Mouse (Mus musculus): ENCODE results near the gene Slc39a11. TPM values are rescaled to one million over a fixed set of nuclear protein-coding genes. Genes with fewer than 3 reads are reported as not detected.
A peak's percentile ranks its signal among the peaks of the same experiment; 100 is the strongest.

Slc39a11 gene
- polyA plus RNA-seq, 1 experiment from 2014 or later, result 38.5 TPM

DNA sequence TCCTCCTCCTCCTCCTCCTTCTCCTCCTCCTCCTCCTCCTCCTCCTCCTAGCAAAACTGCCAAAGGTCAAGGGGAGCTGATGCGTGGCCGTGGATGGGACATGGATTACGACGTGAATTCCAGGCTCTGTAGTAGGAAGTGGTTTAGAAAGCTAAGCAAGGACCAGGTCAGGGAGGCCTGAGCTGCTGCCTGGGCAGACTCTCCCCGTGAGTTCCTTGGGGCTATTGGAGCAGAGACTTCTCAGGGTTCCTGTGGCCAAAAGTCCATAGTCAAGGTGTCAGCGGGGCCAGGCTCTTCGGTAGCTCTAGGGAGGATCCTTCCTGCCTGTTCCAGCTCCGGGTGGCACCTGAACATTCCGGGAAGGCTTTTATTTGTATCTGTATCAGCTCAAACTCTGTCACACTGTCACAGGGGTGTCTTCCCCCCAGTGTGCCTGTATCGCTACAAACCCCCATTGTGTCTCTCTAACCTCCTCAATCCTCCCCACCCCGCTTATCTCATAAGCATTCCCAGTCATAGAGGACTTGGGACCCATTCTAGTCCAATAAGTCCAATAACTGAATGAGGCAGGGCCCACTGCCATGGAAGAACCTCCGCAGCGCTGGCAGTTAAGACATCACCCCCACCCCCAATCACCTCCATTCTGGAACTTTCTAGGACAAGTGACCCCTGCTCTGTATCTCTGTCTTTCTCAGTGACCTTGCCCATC, 356.8 kb downstream of the Slc39a11 start:
- ATAC-seq, result no peak

DNA sequence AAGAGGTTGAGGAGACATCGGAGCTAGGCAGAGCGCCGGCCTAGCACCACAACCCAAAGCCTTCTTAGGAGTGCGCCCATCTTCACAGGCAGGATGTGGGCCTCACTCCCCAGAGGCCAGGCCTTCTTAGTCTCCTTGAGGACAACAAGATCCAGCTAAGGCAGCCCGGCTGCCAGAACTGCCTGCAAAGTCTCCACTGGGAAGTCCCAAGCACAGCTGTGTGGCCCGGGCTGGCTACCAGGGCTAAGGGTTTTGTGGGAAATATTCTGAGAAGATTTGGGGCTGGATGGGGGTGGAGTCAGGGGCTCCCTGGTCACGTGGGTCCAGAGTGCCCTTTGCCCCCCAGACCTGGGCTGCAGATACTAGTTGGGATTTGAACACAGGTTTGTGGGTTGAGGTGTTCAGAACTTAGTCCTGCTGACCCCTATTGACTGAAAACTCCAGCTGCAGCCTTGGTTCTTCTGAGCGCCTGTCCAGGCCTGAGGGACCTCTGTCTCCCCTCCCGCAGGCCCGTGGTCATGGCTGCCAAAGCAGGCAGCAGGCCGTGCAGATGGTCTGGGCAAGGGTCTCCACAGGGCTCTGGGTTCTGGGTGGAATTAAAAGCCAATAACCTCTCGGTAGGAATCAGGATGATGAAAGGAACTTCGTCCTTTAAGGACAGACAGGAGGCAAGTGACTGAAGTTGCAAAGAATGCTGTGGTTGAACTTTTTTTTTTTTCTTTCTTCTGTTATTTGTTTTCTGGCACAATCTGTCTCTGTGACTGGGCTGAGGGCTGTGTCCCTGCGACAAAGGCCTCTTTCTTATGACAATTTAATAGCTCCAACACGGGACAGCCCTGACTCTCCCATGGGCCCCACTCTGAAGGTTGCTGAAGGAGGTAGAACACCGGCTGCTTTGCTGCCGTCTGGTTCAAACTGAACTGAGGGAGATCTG, 357.8 kb downstream of the Slc39a11 start:
- Histone ChIP-seq H3K4me1 (ENCODE audit: control insufficient read depth, insufficient read depth, low read length) (peaks cover 3% of the 10 kb centered on the region; the same call in 1 of the 2 replicates), H3K4me3 (ENCODE audit: low read depth, low read length) (no peak overlapping the region), H3K9ac (ENCODE audit: low read depth, low read length) (no peak overlapping the region), H3K9me3 (replicated peaks; ENCODE audit: control insufficient read depth, low read length, poor library complexity, severe bottlenecking) (no peaks in the 10 kb centered on the region), H3K27ac (ENCODE audit: low read length) (no peak overlapping the region; the same call in 1 of the 2 replicates), H3K36me3 (ENCODE audit: control insufficient read depth, insufficient read depth, low read length) (no peaks in the 10 kb centered on the region), H3K27me3 (ENCODE audit: control insufficient read depth, insufficient read depth, low read depth, low read length) (no peaks in the 10 kb centered on the region), H3K4me2 (ENCODE audit: low read length) (no peak overlapping the region)
- ATAC-seq, result no peak
- 49% methylated on average over 17 of the region's 17 CpGs for WGBS

More for the DNA sequence above, 356.8 kb downstream of the Slc39a11 start:
- Histone ChIP-seq H3K27me3 (ENCODE audit: control insufficient read depth, insufficient read depth, low read depth, low read length) (no peaks in the 10 kb centered on the region), H3K4me3 (ENCODE audit: low read depth, low read length) (no peak overlapping the region), H3K9me3 (replicated peaks; ENCODE audit: control insufficient read depth, low read length, poor library complexity, severe bottlenecking) (no peaks in the 10 kb centered on the region), H3K4me1 (ENCODE audit: control insufficient read depth, insufficient read depth, low read length) (peaks cover 6% of the 10 kb centered on the region; the same call in 1 of the 2 replicates), H3K4me2 (ENCODE audit: low read length) (no peak overlapping the region), H3K27ac (ENCODE audit: low read length) (no peak overlapping the region), H3K36me3 (ENCODE audit: control insufficient read depth, insufficient read depth, low read length) (no peaks in the 10 kb centered on the region), H3K9ac (ENCODE audit: low read depth, low read length) (no peak overlapping the region)
- 83% methylated on average over 13 of the region's 13 CpGs for WGBS

- H3K9ac ChIP-seq (ENCODE audit: low read depth, low read length), result no peak overlapping the region
- WGBS, result 80% methylated on average over 14 of the region's 14 CpGs
- H3K36me3 ChIP-seq (ENCODE audit: control insufficient read depth, insufficient read depth, low read length), result no peaks in the 10 kb centered on the region
- ATAC-seq, result no peak
- H3K4me2 ChIP-seq (ENCODE audit: low read length), result no peak overlapping the region
- H3K9me3 ChIP-seq (replicated peaks; ENCODE audit: control insufficient read depth, low read length, poor library complexity, severe bottlenecking), result no peaks in the 10 kb centered on the region
- H3K27ac ChIP-seq (ENCODE audit: low read length), result no peak overlapping the region
- H3K4me3 ChIP-seq (ENCODE audit: low read depth, low read length), result no peak overlapping the region
- peaks cover 3% of the 10 kb centered on the region; the same call in 1 of the 2 replicates for H3K4me1 ChIP-seq (ENCODE audit: control insufficient read depth, insufficient read depth, low read length)
- no peaks in the 10 kb centered on the region for H3K27me3 ChIP-seq (ENCODE audit: control insufficient read depth, insufficient read depth, low read depth, low read length)
Measured at GRCm38 (mm10) chr11:113290911-113291310, 359.0 kb downstream of the Slc39a11 start.

DNA sequence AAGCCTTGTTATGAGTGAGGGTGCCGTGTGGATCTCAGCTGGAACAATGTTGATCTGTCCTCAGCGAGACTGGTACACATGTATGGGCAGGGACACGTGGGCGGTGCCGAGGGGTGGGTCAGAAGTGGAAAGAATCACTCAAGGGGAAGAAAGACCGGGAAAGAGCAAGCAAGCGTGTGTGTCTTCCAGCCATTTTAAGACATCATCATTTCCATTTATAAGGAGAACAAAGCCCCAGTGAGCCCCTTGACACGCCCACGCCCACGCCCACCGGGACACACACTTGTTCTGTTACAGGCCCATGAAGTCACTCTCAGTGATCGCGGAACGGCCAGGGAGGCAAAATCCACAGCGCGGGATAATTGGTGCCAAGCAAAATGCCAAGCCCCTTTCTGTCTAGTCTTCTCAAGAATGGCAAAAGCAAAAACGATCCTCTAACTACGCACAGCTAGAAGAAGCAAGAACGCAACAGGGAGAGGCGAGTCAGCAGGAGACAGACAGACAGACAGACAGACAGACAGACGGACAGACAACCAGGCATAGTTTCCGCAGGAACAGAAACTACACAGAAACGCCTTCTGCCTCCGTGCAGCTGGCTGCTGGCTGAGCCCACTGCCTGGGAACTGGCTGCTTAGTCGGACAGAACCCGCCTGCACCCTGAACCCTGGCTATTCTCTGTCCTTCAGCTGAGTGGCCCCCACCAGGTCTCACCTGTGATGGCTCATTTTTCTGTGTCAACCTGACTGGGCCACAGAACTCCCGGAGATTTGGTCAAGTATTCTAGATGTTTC, 364.7 kb downstream of the Slc39a11 start:
- ATAC-seq, result no peak
- Histone ChIP-seq H3K9ac (ENCODE audit: low read depth, low read length) (no peak overlapping the region), H3K4me2 (ENCODE audit: low read length) (no peak overlapping the region), H3K27me3 (ENCODE audit: control insufficient read depth, insufficient read depth, low read depth, low read length) (no peaks in the 10 kb centered on the region), H3K27ac (ENCODE audit: low read length) (no peak overlapping the region), H3K9me3 (replicated peaks; ENCODE audit: control insufficient read depth, low read length, poor library complexity, severe bottlenecking) (no peaks in the 10 kb centered on the region), H3K36me3 (ENCODE audit: control insufficient read depth, insufficient read depth, low read length) (no peaks in the 10 kb centered on the region), H3K4me1 (ENCODE audit: control insufficient read depth, insufficient read depth, low read length) (peaks cover 2% of the 10 kb centered on the region; the same call in 1 of the 2 replicates), H3K4me3 (ENCODE audit: low read depth, low read length) (no peak overlapping the region)
- 64% methylated on average over 27 of the region's 27 CpGs for WGBS

DNA sequence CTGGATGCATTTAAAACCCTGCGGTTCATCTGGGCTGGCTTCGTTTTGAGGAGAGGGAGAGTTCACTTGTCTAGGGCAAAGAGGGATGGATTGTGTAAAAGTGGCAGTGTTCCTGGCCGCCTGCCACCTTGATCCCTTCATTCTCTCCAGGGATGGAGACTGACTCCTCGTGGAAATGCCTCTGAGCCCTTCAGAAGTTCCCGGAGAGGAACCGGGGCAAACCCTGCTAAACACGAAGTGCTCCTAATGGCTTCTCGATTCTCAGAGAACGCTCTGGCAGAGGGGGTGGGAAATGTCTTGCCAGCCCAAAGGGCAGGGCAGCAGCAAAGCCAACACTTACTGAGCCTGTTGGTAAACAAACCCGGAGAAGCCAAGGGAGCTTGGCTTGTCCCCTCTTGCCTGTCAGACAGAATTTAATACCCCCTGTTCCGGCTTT, 366.5 kb downstream of the Slc39a11 start:
- H3K9me3 ChIP-seq (replicated peaks; ENCODE audit: control insufficient read depth, low read length, poor library complexity, severe bottlenecking), result no peaks in the 10 kb centered on the region
- 38% methylated on average over 11 of the region's 11 CpGs for WGBS
- H3K4me2 ChIP-seq (ENCODE audit: low read length), result no peak overlapping the region
- no peaks in the 10 kb centered on the region for H3K36me3 ChIP-seq (ENCODE audit: control insufficient read depth, insufficient read depth, low read length)
- H3K4me1 ChIP-seq (ENCODE audit: control insufficient read depth, insufficient read depth, low read length), result peaks cover 2% of the 10 kb centered on the region; the same call in 1 of the 2 replicates
- no peak overlapping the region for H3K4me3 ChIP-seq (ENCODE audit: low read depth, low read length)
- no peak overlapping the region for H3K27ac ChIP-seq (ENCODE audit: low read length)
- no peak; the same call in 1 of the 2 replicates for ATAC-seq
- no peak overlapping the region for H3K9ac ChIP-seq (ENCODE audit: low read depth, low read length)
- no peaks in the 10 kb centered on the region for H3K27me3 ChIP-seq (ENCODE audit: control insufficient read depth, insufficient read depth, low read depth, low read length)

GRCm38 (mm10) chr11:113278238-113278637, 371.6 kb downstream of the Slc39a11 start:
- H3K4me3 ChIP-seq (ENCODE audit: low read depth, low read length), result no peak overlapping the region
- peaks cover 4% of the 10 kb centered on the region; the same call in 1 of the 2 replicates for H3K4me1 ChIP-seq (ENCODE audit: control insufficient read depth, insufficient read depth, low read length)
- WGBS, result 91% methylated on average over 6 of the region's 6 CpGs
- H3K4me2 ChIP-seq (ENCODE audit: low read length), result no peak overlapping the region
- H3K9me3 ChIP-seq (replicated peaks; ENCODE audit: control insufficient read depth, low read length, poor library complexity, severe bottlenecking), result no peaks in the 10 kb centered on the region
- no peaks in the 10 kb centered on the region for H3K27me3 ChIP-seq (ENCODE audit: control insufficient read depth, insufficient read depth, low read depth, low read length)
- no peaks in the 10 kb centered on the region for H3K36me3 ChIP-seq (ENCODE audit: control insufficient read depth, insufficient read depth, low read length)
- no peak overlapping the region for H3K9ac ChIP-seq (ENCODE audit: low read depth, low read length)
- no peak overlapping the region for H3K27ac ChIP-seq (ENCODE audit: low read length)
- no peak for ATAC-seq

DNA sequence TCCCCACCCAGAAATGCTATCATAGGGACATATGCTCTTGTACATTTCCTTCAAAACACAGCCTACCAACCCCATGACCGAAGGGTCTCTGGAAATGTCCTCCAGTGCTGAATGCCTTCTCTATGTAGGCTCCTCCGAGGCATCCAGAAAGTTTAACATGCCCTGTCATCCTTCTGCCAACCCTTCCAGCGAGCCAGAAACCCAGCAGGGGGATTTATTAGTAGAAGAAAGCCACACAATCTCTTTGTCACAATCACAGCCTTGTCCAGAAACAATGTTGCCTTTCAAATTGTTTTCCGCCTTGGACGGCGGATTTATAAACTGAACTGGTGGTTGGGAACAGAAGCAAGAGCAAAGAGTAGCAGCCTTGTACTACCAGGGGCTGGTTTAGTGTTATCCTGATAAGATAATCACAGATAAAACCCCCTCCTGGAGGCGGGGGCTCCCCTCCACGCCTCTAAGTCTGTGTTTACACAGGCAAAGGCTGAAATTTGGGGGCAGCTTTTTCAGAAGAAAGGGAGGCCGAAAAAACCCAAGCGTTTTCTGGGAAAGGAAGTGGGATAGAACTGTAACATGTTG, 372.8 kb downstream of the Slc39a11 start:
- Histone ChIP-seq H3K27ac (ENCODE audit: low read length) (0 out of 2 replicates have a peak overlapping the region, but pooled peaks have one; percentile 44), H3K9ac (ENCODE audit: low read depth, low read length) (no peak overlapping the region), H3K4me1 (ENCODE audit: control insufficient read depth, insufficient read depth, low read length) (peaks cover 3% of the 10 kb centered on the region; the same call in 1 of the 2 replicates), H3K9me3 (replicated peaks; ENCODE audit: control insufficient read depth, low read length, poor library complexity, severe bottlenecking) (no peaks in the 10 kb centered on the region), H3K4me2 (ENCODE audit: low read length) (no peak overlapping the region), H3K4me3 (ENCODE audit: low read depth, low read length) (no peak overlapping the region), H3K36me3 (ENCODE audit: control insufficient read depth, insufficient read depth, low read length) (no peaks in the 10 kb centered on the region), H3K27me3 (ENCODE audit: control insufficient read depth, insufficient read depth, low read depth, low read length) (no peaks in the 10 kb centered on the region)
- ATAC-seq, result no peak
- 43% methylated on average over 10 of the region's 10 CpGs for WGBS

GRCm38 (mm10) chr11:113276518-113276917, 373.4 kb downstream of the Slc39a11 start:
- Histone ChIP-seq H3K36me3 (ENCODE audit: control insufficient read depth, insufficient read depth, low read length) (no peaks in the 10 kb centered on the region), H3K27ac (ENCODE audit: low read length) (no peak overlapping the region), H3K4me2 (ENCODE audit: low read length) (no peak overlapping the region), H3K4me1 (ENCODE audit: control insufficient read depth, insufficient read depth, low read length) (peaks cover 3% of the 10 kb centered on the region; the same call in 1 of the 2 replicates), H3K9me3 (replicated peaks; ENCODE audit: control insufficient read depth, low read length, poor library complexity, severe bottlenecking) (no peaks in the 10 kb centered on the region), H3K4me3 (ENCODE audit: low read depth, low read length) (no peak overlapping the region), H3K27me3 (ENCODE audit: control insufficient read depth, insufficient read depth, low read depth, low read length) (no peaks in the 10 kb centered on the region), H3K9ac (ENCODE audit: low read depth, low read length) (no peak overlapping the region)
- WGBS, result 79% methylated on average over 8 of the region's 8 CpGs
- no peak for ATAC-seq

All from midbrain, embryonic 16.5 days (tissue).